Mouse (Mus musculus): ENCODE data around the gene Adcy5. TPM values are rescaled to one million over a fixed set of nuclear protein-coding genes. Genes with fewer than 3 reads are reported as not detected.

Gene Adcy5
- polyA plus RNA-seq, 1 experiment, result 2.0 TPM

DNA sequence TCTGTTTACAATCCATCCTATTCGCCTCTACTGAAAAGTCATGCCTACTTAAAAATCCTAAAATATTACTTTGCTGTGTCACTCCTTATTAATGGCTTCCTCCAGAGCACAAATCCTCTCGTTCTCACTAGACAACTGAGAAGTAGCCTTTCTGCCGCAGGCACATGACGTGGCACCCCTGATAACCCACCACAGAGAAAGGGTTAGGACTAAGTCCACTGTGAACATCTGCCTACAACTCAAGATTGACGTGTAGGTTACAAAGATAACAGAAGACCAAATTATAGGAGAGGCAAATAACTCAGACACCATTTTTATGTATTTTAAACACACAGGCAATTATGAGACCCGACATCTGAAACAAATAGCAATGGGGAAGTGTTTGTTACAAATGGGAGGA, 163.7 kb downstream of the Adcy5 start:
- Histone ChIP-seq H3K4me1 (ENCODE audit: control insufficient read depth, insufficient read depth, low read length) (no peaks in the 10 kb centered on the region), H3K27ac (ENCODE audit: control insufficient read depth, insufficient read depth, low read depth, low read length, poor library complexity) (no peak overlapping the region), H3K4me3 (replicated peaks; ENCODE audit: control insufficient read depth, low read depth, low read length) (no peak overlapping the region)
- TF ChIP-seq CTCF (IDR thresholded peaks at IDR 0.05; ENCODE audit: control insufficient read depth, insufficient read depth, low read length) (no peak), POLR2A (IDR thresholded peaks at IDR 0.05; ENCODE audit: borderline replicate concordance, control insufficient read depth, low read depth, low read length) (no peak)
- WGBS, result 60% methylated on average over 6 of the region's 6 CpGs

- no peaks in the 10 kb centered on the region for H3K4me1 ChIP-seq (ENCODE audit: control insufficient read depth, insufficient read depth, low read length)
- no peak overlapping the region for H3K27ac ChIP-seq (ENCODE audit: control insufficient read depth, insufficient read depth, low read depth, low read length, poor library complexity)
- WGBS, result 37% methylated on average over 4 of the region's 4 CpGs
- no peak overlapping the region for H3K4me3 ChIP-seq (replicated peaks; ENCODE audit: control insufficient read depth, low read depth, low read length)
- TF ChIP-seq CTCF (IDR thresholded peaks at IDR 0.05; ENCODE audit: control insufficient read depth, insufficient read depth, low read length), result no peak
- TF ChIP-seq POLR2A (IDR thresholded peaks at IDR 0.05; ENCODE audit: borderline replicate concordance, control insufficient read depth, low read depth, low read length), result no peak
These were observed 164.7 kb downstream of the Adcy5 start for GRCm38 (mm10) chr16:35319335-35319734.

GRCm38 (mm10) chr16:35319773-35320172, 165.1 kb downstream of the Adcy5 start:
- Histone ChIP-seq H3K4me1 (ENCODE audit: control insufficient read depth, insufficient read depth, low read length) (no peaks in the 10 kb centered on the region), H3K4me3 (replicated peaks; ENCODE audit: control insufficient read depth, low read depth, low read length) (no peak overlapping the region), H3K27ac (ENCODE audit: control insufficient read depth, insufficient read depth, low read depth, low read length, poor library complexity) (no peak overlapping the region)
- 89% methylated on average over 2 of the region's 2 CpGs for WGBS
- TF ChIP-seq CTCF (IDR thresholded peaks at IDR 0.05; ENCODE audit: control insufficient read depth, insufficient read depth, low read length) (no peak), POLR2A (IDR thresholded peaks at IDR 0.05; ENCODE audit: borderline replicate concordance, control insufficient read depth, low read depth, low read length) (no peak)

DNA sequence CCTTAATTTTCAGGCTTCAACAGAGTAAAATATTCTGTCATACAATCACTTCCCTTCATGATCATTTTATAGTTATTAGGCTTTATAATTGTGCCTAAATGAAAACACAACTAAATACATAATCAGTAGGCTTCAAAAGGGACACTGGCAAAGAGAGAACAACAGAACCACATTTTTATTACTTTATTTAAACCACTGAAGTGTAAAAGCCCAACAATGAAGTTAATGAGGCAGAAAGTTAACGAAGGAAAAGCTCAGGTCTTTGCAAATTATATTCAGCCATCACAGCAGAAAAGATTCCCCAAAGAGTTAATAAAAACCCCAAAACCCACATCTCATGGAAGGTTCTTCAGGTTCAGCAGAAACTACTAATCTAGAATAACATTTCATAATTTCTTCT, 175.8 kb downstream of the Adcy5 start:
- WGBS, result 82% methylated on average over 1 of the region's 1 CpGs
- no peak overlapping the region for H3K4me3 ChIP-seq (replicated peaks; ENCODE audit: control insufficient read depth, low read depth, low read length)
- no peaks in the 10 kb centered on the region for H3K4me1 ChIP-seq (ENCODE audit: control insufficient read depth, insufficient read depth, low read length)
- H3K27ac ChIP-seq (ENCODE audit: control insufficient read depth, insufficient read depth, low read depth, low read length, poor library complexity), result no peak overlapping the region
- TF ChIP-seq POLR2A (IDR thresholded peaks at IDR 0.05; ENCODE audit: borderline replicate concordance, control insufficient read depth, low read depth, low read length) (no peak), CTCF (IDR thresholded peaks at IDR 0.05; ENCODE audit: control insufficient read depth, insufficient read depth, low read length) (no peak)

Other genes starting within 250 kb of the Adcy5 start
- 2.7 and 10.6 TPM in 2 replicates for gene Hacd2, start 132.4 kb upstream of the Adcy5 start, polyA plus RNA-seq (2011; ENCODE audit: insufficient read depth, insufficient read length, low replicate concordance, missing spikeins)
- gene Sec22a, start 209.0 kb downstream of the Adcy5 start, polyA plus RNA-seq (2011; ENCODE audit: insufficient read depth, insufficient read length, low replicate concordance, missing spikeins), result 1.00 and 3.5 TPM in 2 replicates